Mouse (Mus musculus) midbrain, embryonic 11.5 days (tissue): ENCODE measurements around the gene Lrch1. TPM values are rescaled to one million over a fixed set of nuclear protein-coding genes. Genes with fewer than 3 reads are reported as not detected.

Source experiments
- ATAC-seq: fragments of 200-750 bp; cut with Nextera tagmentation; 2 replicates; pipeline ENCODE4 v1.8.0; 2017; ENCODE audit warnings: moderate TSS enrichment, moderate library complexity; ENCODE audit not compliant: low FRiP score
- DNase-seq: peaks from one replicate; pipeline ENCODE4 v3.0.0; 2015; ENCODE audit warnings: low spot score; ENCODE audit errors: missing footprints
- H3K27ac ChIP-seq: fragments of 300-500 bp; sonication (generic); 2 replicates; pipeline ENCODE4 v1.5.1; 2014; ENCODE audit warnings: low read depth, low read length
- H3K27me3 ChIP-seq: fragments of 300-500 bp; sonication (generic); 2 replicates; pipeline ENCODE4 v1.6.1; 2014; ENCODE audit warnings: mild to moderate bottlenecking, low read length, moderate library complexity, mixed read lengths; ENCODE audit not compliant: control insufficient read depth, insufficient read depth
- H3K36me3 ChIP-seq: fragments of 300-500 bp; sonication (generic); 2 replicates; pipeline ENCODE4 v1.6.1; 2014; ENCODE audit warnings: mild to moderate bottlenecking, low read length, moderate library complexity, mixed read lengths; ENCODE audit not compliant: control insufficient read depth, insufficient read depth
- H3K4me1 ChIP-seq: fragments of 300-500 bp; sonication (generic); 2 replicates; pipeline ENCODE4 v1.6.1; 2014; ENCODE audit warnings: low read length; ENCODE audit not compliant: control insufficient read depth, insufficient read depth
- H3K4me2 ChIP-seq: fragments of 300-500 bp; sonication (generic); 2 replicates; pipeline ENCODE4 v1.6.1; 2014; ENCODE audit warnings: mild to moderate bottlenecking, moderate library complexity
- H3K4me3 ChIP-seq: fragments of 300-500 bp; sonication (generic); 2 replicates; pipeline ENCODE4 v1.5.1; 2014; ENCODE audit warnings: low read depth, low read length
- H3K9ac ChIP-seq: fragments of 300-500 bp; sonication (generic); 2 replicates; pipeline ENCODE4 v1.6.1; 2014; ENCODE audit warnings: low read length
- H3K9me3 ChIP-seq: fragments of 300-500 bp; sonication (generic); 2 replicates; pipeline ENCODE4 v1.6.1; 2016; ENCODE audit warnings: low read length; ENCODE audit not compliant: control insufficient read depth
- WGBS: fragments of 180-500 bp; shearing (Covaris S2); extraction: QIAGEN DNeasy Blood & Tissue Kit; methylation state at CpG from one replicate; pipeline ENCODE4 v1.1.7; 2014; 5-methylcytosine and 5-hydroxymethylcytosine counted together
- polyA plus RNA-seq: library from polyadenylated mRNA; unstranded; fragments of >200 nt; fragmentation: Nextera tagmentation; extraction: Ambion mirVana; gene quantifications from 2 replicates; pipeline ENCODE4 v1.2.1, GENCODE M21; 2014

Lrch1 gene
- polyA plus RNA-seq, 1 experiment from 2014 or later, result 5.8 TPM

DNA sequence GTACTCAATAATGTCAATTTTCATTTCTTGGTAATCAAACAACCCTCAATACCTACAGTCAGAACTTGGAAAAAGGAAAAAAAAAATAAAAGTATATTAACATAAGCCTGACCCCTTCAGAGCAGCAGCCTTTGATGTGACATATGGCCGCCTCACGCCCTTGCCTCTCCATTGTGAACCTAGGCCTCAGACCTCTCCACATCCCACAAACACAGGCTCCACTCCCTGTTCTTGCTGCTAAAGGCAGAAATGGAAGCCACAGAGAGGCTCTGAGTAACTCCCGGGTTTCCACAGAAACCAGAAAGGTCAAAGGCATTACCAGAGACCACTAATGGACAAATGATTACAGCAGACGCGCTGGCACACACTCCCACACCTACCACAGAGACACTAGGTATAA is 116.6 kb downstream of the Lrch1 start:
- H3K4me3 ChIP-seq, result no peak overlapping the region
- no peaks in the 10 kb centered on the region for H3K27me3 ChIP-seq
- no peaks in the 10 kb centered on the region for H3K36me3 ChIP-seq
- H3K9ac ChIP-seq, result no peak overlapping the region
- no peaks in the 10 kb centered on the region for H3K4me1 ChIP-seq
- DNase-seq (no peak), ATAC-seq (peak; percentile 52; the same call in 1 of the 2 replicates)
- 70% methylated on average over 5 of the region's 5 CpGs for WGBS
- H3K27ac ChIP-seq, result no peak overlapping the region; the same call in 1 of the 2 replicates
- no peaks in the 10 kb centered on the region for H3K9me3 ChIP-seq
- H3K4me2 ChIP-seq, result no peak overlapping the region

DNA sequence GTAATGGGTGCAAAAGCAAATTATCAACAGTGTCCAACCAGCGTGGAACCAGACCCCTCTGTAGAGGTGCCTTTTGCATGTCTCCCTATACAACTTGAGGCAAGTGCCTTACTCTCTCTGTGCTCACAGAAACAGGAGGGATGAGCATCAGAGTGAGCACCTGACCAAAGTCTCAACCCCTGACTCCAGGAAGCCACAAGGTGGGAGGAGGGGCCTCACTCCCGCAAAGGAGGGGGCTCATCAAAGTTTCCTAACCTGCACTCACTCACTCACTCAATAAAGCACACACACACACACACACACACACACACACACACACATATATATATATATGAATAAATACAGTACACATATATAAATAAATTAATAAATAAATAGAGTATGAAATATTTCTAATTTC is 117.1 kb downstream of the Lrch1 start:
- Histone ChIP-seq H3K4me1 (no peaks in the 10 kb centered on the region), H3K9ac (no peak overlapping the region), H3K4me3 (no peak overlapping the region), H3K27me3 (no peaks in the 10 kb centered on the region), H3K9me3 (no peaks in the 10 kb centered on the region), H3K36me3 (no peaks in the 10 kb centered on the region), H3K27ac (no peak overlapping the region), H3K4me2 (no peak overlapping the region)
- no peak for DNase-seq
- 83% methylated on average over 2 of the region's 2 CpGs for WGBS
- ATAC-seq, result no peak

DNA sequence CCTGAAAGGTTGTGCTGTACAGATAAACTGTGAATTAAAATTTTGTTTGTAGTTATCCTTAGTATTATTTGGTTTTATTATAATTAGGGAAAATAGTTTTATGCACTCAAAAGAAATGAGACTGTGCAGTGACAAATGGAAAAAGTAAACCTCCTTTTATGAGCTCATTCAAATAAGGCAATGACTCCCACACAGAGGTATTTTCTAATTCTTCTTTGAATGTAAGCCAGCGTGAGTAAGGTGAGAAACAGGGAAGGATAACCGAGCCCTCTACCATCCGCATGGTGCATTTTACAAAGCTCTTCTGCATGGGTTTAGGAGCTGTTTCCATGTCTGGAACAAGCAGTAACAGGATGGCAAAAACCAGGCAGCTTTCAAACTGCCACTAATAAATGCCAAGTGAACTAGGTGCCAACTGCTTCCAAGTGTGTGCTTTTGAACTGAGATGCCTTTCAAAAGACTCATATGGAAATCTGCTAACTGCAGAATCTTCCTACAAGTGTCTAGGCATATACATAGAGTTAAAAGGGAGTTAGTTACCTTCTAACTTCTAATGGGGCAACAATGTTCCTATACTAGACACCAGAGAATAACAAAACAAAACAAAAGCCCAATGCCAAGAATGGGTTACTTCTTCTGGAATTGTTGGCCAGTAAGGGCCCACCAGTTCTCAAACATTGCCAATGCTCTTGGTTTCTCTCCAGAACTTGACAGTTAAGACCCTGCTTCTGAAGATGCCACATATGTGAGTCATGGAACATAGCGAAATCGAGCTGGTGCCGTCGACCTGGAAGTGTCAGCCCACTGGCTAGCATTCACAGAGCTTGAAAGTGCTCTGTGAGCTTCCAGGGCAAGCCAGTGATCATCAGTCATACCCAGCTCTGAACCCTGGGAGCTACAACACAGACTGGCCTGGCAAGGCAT is 124.7 kb downstream of the Lrch1 start:
- 91% methylated on average over 7 of the region's 7 CpGs for WGBS
- H3K9me3 ChIP-seq, result no peaks in the 10 kb centered on the region
- no peak overlapping the region for H3K4me3 ChIP-seq
- no peak overlapping the region for H3K27ac ChIP-seq
- H3K36me3 ChIP-seq, result no peaks in the 10 kb centered on the region
- no peak overlapping the region for H3K9ac ChIP-seq
- no peaks in the 10 kb centered on the region for H3K4me1 ChIP-seq
- no peaks in the 10 kb centered on the region for H3K27me3 ChIP-seq
- no peak overlapping the region for H3K4me2 ChIP-seq
- DNase-seq (no peak), ATAC-seq (no peak)

DNA sequence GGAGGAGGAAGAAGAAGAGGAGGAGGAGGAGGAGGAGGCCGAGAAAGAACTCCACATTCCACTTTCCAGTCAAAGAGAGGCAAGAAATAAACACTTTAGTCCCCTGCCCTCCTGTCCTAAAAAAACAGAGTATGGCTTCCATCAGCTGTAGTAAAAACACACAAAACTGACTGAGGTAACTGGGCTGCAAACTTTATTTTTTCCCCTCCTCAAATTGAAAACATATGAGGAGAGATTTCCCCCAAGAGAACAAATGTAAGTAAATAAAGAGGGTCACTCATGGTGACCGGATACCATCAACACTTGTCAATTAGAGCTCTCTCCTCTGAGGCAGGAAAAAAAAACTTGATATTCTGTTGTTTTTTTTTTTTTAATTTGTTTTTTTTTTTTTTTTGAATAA is 125.6 kb downstream of the Lrch1 start:
- WGBS, result 75% methylated on average over 2 of the region's 2 CpGs
- ATAC-seq, result no peak

DNA sequence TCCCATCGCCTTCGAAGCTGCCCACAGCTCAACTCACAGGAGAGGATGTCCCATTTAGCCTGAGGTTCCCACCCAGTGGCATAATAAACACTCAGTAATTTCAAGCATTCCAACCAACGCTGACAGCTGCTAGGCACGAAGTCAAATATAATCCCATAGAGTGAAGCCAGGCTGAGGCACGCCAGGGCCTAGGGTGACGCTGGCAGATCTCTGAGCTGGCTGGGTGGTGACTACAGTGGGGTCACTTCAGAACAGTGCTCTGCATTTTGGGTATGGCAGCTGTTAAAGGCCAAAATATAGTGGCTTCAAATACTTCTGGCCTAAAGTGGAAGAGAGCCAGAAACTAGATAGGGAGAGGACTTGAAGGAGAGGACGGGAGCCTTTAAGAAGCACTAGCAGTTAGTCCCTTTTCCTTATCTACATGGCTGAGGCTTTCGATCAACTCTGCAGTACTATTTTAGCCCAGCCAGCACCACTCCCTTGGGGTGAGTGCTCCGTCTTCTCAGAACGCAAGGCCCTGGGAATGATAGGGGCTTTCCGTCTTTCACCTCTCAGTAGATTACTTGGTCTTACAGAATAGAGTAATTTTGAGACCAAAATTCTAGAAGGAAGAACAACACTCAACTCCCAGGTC is 127.4 kb downstream of the Lrch1 start:
- DNase-seq (no peak), ATAC-seq (no peak)
- no peaks in the 10 kb centered on the region for H3K36me3 ChIP-seq
- 89% methylated on average over 11 of the region's 11 CpGs for WGBS
- peaks cover 10% of the 10 kb centered on the region for H3K4me1 ChIP-seq
- no peaks in the 10 kb centered on the region for H3K27me3 ChIP-seq
- no peaks in the 10 kb centered on the region for H3K9me3 ChIP-seq
- H3K4me3 ChIP-seq, result no peak overlapping the region
- H3K27ac ChIP-seq, result no peak overlapping the region
- no peak overlapping the region for H3K4me2 ChIP-seq
- H3K9ac ChIP-seq, result no peak overlapping the region

More for the DNA sequence above, 125.6 kb downstream of the Lrch1 start:
- Histone ChIP-seq H3K27ac (no peak overlapping the region), H3K9me3 (no peaks in the 10 kb centered on the region), H3K27me3 (no peaks in the 10 kb centered on the region), H3K9ac (no peak overlapping the region), H3K4me1 (peaks cover under 1% of the 10 kb centered on the region; the same call in 1 of the 2 replicates), H3K36me3 (no peaks in the 10 kb centered on the region), H3K4me2 (no peak overlapping the region), H3K4me3 (no peak overlapping the region)
- DNase-seq, result no peak

DNA sequence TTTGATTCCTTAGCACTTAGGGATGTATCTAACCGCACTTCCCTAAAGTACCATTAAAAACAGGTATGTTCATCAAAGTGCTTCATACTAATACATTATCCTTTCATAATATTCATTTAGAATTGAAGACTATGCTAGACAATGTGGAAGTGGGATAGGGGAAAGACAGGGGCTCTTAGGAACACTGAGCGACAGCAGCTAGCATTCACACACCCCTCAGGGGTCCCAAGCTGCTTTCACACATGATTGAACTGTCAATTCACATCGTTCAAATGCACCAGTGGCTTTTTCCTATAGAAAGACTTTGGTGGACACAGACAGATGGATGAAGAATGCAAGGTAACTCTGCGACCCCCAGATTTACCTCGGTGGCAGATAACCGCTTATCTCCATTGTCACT is 131.0 kb downstream of the Lrch1 start:
- H3K4me1 ChIP-seq, result peaks cover 16% of the 10 kb centered on the region

DNA sequence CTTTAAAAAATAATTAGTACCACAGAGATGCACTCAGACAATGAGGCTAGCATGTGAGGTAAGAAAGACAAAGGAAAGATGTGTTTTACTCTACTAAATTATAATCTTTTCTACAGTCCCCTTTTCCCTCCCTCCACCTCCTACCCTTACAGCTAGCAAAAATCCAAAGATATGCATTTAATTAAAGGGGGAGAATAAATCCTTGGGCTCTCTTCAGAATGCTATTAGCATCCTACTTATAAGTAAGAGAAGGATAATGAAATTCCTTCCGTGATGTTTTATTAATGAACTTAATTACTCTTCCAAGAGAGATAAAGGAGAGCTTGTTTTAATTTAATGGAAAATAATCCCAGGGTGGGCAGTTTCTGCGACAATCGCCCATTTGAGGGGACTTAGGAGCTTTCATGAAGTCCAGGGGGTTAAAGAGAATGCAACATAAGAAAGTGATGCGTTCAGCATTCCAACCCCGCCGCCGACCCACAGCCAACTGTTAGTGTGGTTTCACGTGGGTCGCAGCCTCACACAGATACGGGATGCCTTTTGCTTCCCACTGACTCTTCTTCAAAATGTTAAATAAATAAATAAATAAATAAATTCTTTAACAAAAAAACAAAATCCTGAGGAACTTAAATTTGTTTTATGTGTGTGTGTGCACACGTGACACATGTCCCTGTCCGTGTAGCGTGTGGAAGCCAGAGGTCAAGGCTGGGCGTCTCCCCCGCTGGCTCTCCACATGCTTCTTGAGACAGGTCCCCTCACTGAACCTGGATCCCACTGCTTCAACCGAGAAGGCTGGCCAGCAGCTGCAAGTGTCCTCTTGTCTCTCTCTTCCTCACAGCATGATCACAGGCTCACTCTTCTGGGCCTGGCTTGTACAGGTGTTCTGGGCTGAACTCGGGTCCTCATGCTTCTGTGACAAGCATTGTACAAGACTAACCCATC is 132.6 kb downstream of the Lrch1 start:
- Histone ChIP-seq H3K4me1 (peaks cover 16% of the 10 kb centered on the region), H3K27me3 (no peaks in the 10 kb centered on the region), H3K4me3 (no peak overlapping the region), H3K9ac (no peak overlapping the region), H3K27ac (no peak overlapping the region), H3K4me2 (no peak overlapping the region), H3K36me3 (no peaks in the 10 kb centered on the region), H3K9me3 (no peaks in the 10 kb centered on the region)
- ATAC-seq (0 out of 2 replicates have a peak, but pooled peaks have one; percentile 30), DNase-seq (no peak)
- 77% methylated on average over 17 of the region's 17 CpGs for WGBS

More for the DNA sequence above, 131.0 kb downstream of the Lrch1 start:
- H3K4me3 ChIP-seq, result no peak overlapping the region
- DNase-seq, result peak; percentile 85
- no peaks in the 10 kb centered on the region for H3K9me3 ChIP-seq
- no peak overlapping the region for H3K4me2 ChIP-seq
- ATAC-seq, result 0 out of 2 replicates have a peak, but pooled peaks have one; percentile 58
- H3K27me3 ChIP-seq, result no peaks in the 10 kb centered on the region
- 26% methylated on average over 6 of the region's 6 CpGs for WGBS
- no peak overlapping the region for H3K9ac ChIP-seq
- no peak overlapping the region for H3K27ac ChIP-seq
- no peaks in the 10 kb centered on the region for H3K36me3 ChIP-seq

DNA sequence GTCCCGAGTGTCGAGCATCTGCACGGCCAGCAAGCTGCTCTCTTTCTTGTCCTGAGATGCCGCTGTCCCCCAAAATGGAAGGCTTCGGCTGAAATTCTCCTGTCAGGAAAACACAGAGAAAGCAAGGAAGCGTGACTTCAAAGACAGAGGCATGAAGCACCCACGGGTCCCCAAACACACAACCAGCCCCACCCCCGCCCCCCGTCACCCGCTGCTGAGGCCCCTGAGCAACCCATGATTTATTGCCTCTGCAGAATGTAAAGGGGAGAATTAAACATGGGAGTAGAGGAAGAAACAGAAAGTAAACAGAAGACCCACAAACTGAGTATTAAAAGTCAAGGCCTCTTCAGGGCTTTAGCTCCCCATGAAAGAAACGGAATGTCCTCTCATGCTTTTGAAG is 136.1 kb downstream of the Lrch1 start:
- 80% methylated on average over 11 of the region's 11 CpGs for WGBS
- Histone ChIP-seq H3K27ac (no peak overlapping the region), H3K4me1 (peaks cover 12% of the 10 kb centered on the region), H3K9ac (no peak overlapping the region), H3K4me3 (no peak overlapping the region), H3K9me3 (no peaks in the 10 kb centered on the region), H3K36me3 (no peaks in the 10 kb centered on the region), H3K27me3 (no peaks in the 10 kb centered on the region), H3K4me2 (no peak overlapping the region)
- DNase-seq (no peak), ATAC-seq (no peak)
